Mouse (Mus musculus) embryonic fibroblast, embryonic 13.5 days (primary cell): ENCODE measurements around the gene Syk.

Experiments
- CTCF ChIP-seq: IDR thresholded peaks from 2 replicates; pipeline ENCODE4 v1.5.1; 2011; ENCODE audit warnings: mild to moderate bottlenecking, control low read depth, low read length, moderate library complexity, borderline replicate concordance; ENCODE audit not compliant: insufficient read depth
- POLR2A ChIP-seq: IDR thresholded peaks from 2 replicates; pipeline ENCODE4 v1.6.1; 2011; ENCODE audit warnings: low read depth, mild to moderate bottlenecking, control low read depth, low read length, moderate library complexity

GRCm38 (mm10) chr13:52552822-52553477 lies 30.0 kb upstream of the Syk start:
- TF ChIP-seq CTCF (no peak), POLR2A (no peak)
